Mouse (Mus musculus) neutrophil, adult 5-6 weeks (primary cell): ENCODE data around the gene Myl9. TPM values are rescaled to one million over a fixed set of nuclear protein-coding genes. Genes with fewer than 3 reads are reported as not detected.
"Not testable (repeated sequence)": the region's sequence is repeated elsewhere in the genome, so short reads cannot be mapped to it uniquely, and the experiment has no call there.

ENCODE experiments used
- ATAC-seq: fragments of 151-379, 151-347 bp; 2 replicates; pipeline ENCODE4 v1.8.0; 2017; ENCODE audit warnings: mild to moderate bottlenecking, moderate TSS enrichment; ENCODE audit not compliant: insufficient number of reproducible peaks, poor library complexity, low FRiP score, severe bottlenecking; ENCODE audit errors: extremely low read depth
- total RNA-seq: library from RNA; stranded (forward); fragments of 200-1000 nt; gene quantifications from 2 replicates; pipeline ENCODE4 v1.2.3, GENCODE M21; 2017

The Myl9 gene
- total RNA-seq, 1 experiment from 2014 or later, result 22.3 TPM

GRCm38 (mm10) chr2:156814893-156815292 lies 39.7 kb downstream of the Myl9 start:
- no peak for ATAC-seq

- ATAC-seq, result no peak
Observed at GRCm38 (mm10) chr2:156815412-156815811, 40.2 kb downstream of the Myl9 start.

- ATAC-seq, result no peak
Observed at GRCm38 (mm10) chr2:156816116-156816515, 40.9 kb downstream of the Myl9 start.

- ATAC-seq, result not testable (repeated sequence)
Observed at GRCm38 (mm10) chr2:156825128-156825527, 49.9 kb downstream of the Myl9 start.

Other genes starting within 250 kb of the Myl9 start
- gene Aar2, start 227.8 kb upstream of the Myl9 start, total RNA-seq, result 10.5 and 11.2 TPM in 2 replicates
- 52.9 and 90.3 TPM in 2 replicates for gene Dlgap4, start 161.7 kb upstream of the Myl9 start, total RNA-seq
- 9.9 and 15.8 TPM in 2 replicates for gene Tgif2, start 64.6 kb downstream of the Myl9 start, total RNA-seq
- gene 4930518I15Rik, start 82.5 kb downstream of the Myl9 start, total RNA-seq, result 6.9 and 8.0 TPM in 2 replicates
- gene Rab5if, start 87.7 kb downstream of the Myl9 start, total RNA-seq, result 107 and 115 TPM in 2 replicates
- 4.8 and 5.5 TPM in 2 replicates for gene Sla2, start 111.8 kb downstream of the Myl9 start, total RNA-seq
- 34.4 and 43.1 TPM in 2 replicates for gene Ndrg3, start 216.6 kb downstream of the Myl9 start, total RNA-seq
- gene Dsn1, start 231.7 kb downstream of the Myl9 start, total RNA-seq, result 11.0 and 14.4 TPM in 2 replicates